Mouse (Mus musculus) WW6 (cell line): ENCODE measurements at regions not wholly inside any gene's neighbourhood (a gene's known extent, or its start where the extent isn't known, plus 50 kb on each side); places are given as distances from the start of the nearest gene placed in this dataset.
A peak's percentile ranks its signal among the peaks of the same experiment; 100 is the strongest.
"Not testable (repeated sequence)": the region's sequence is repeated elsewhere in the genome, so short reads cannot be mapped to it uniquely, and the experiment has no call there.

Experiments
- DNase-seq: peaks from one replicate; pipeline ENCODE4 v3.0.0-alpha.2; 2013; ENCODE audit warnings: low read depth, low spot score

DNA sequence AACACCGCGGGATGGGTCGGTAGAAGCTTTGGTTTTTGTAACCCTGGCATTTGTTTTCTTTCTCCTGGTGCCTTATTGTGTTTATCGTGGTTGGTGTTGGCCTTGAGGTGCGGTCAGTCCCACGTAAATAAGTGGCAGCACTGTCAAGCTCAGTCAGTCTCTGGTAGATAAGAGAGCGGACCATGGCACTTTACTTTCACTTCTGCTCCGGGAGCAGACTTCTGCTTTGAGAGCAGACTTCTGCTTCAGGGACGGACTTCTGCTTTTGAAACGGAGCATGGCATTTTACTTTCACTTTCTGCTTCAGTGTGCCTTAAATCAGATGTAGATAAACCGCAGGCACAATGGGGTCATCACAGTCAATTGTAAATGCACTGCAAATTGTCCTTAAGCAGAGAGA lies 54.3 kb upstream of the Ccdc66 start:
- not testable (repeated sequence) for DNase-seq

DNA sequence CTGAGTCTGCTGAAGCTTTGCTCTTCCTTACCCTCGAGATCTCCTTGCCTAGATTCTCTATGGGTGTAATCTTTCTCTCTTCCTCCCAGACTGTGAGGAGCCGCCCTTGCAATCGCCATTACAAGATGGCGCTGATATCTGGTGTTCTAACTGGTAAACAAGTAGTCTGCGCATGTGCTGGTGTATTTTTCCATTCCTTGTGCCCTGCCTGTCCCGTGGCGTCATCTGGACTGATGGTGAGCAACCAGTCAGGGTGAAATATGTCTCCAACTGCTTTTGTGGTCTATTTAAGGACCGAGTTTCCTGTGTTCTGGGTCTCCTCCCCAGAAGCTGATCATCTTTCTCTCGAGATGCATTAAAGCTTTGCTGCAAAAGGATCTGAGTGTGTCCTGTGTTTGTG lies 53.7 kb upstream of the Ccdc66 start:
- DNase-seq: not testable (repeated sequence)

DNA sequence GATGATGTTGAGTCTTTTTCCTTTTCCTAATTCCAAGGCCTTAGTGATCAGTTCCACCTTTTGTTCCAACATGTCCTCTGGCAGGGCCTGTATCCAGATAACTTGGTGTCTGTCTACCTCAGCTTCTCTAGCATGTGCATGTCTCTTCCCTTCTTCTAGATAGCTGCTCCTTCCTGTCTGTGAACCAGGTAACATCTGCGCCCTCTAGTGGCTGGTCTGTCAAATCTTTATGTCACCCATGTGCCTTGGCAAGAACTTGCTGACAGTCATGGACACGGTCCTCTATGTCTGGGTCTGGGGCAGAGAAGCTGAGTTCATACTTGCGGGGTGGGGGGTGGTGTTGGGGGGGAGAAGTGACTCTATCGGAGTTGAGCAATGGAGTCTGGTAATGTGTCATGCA lies 52.2 kb upstream of the Ccdc66 start:
- peak; percentile 39 for DNase-seq

DNA sequence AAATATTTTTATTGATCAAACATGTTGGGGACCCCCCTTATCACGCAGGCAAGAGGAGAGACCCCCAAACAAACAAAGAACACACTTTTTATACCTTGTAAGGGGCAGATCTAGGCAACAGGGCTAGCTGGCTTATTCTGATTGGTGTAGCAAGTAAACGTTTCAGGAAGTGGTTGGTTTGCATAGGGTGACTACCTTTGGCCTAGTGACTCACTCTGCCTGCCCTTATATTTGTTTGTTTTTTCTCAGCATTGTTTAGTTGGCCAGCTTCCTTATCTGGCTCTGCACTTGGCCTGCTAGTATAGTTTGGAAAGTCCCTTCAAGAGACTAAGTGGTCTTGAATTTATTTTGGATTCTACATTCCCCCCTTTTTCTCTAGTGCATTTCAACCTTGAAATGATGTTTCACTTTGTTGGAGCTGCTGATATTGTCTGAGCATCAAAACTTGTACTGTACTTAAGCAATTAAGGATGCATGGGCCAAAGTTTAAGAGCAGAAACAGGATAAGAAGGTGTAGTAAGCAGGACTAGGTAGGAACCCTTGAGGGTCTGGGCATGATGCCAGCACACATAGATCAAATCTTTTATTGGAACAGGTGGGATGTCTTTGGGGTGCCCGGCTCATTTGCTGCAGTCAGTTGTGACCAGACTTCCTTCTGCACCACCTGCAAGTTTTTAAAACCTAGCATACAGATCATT lies 50.7 kb upstream of the Ccdc66 start:
- no peak for DNase-seq
